Mouse (Mus musculus) hindbrain, embryonic 13.5 days (tissue): ENCODE measurements around the gene Gpc6. TPM values are rescaled to one million over a fixed set of nuclear protein-coding genes. Genes with fewer than 3 reads are reported as not detected.

ENCODE experiments used
- ATAC-seq: fragments of 200-750 bp; cut with Nextera tagmentation; 2 replicates; pipeline ENCODE4 v1.8.0; 2017; ENCODE audit warnings: moderate TSS enrichment; ENCODE audit not compliant: low FRiP score
- H3K27ac ChIP-seq: fragments of 300-500 bp; sonication (generic); 2 replicates; pipeline ENCODE4 v1.5.1; 2015; ENCODE audit warnings: inconsistent platforms, mild to moderate bottlenecking, moderate library complexity
- H3K27me3 ChIP-seq: fragments of 300-500 bp; sonication (generic); 2 replicates; pipeline ENCODE4 v1.6.1; 2015; ENCODE audit warnings: mild to moderate bottlenecking, inconsistent platforms
- H3K36me3 ChIP-seq: fragments of 300-500 bp; sonication (generic); 2 replicates; pipeline ENCODE4 v1.6.1; 2015; ENCODE audit warnings: mild to moderate bottlenecking, inconsistent platforms
- H3K4me1 ChIP-seq: fragments of 300-500 bp; sonication (generic); replicated peaks from 2 replicates; pipeline ENCODE4 v1.6.1; 2015; ENCODE audit warnings: inconsistent platforms
- H3K4me2 ChIP-seq: fragments of 300-500 bp; sonication (generic); 2 replicates; pipeline ENCODE4 v1.6.1; 2015; ENCODE audit warnings: inconsistent platforms, mild to moderate bottlenecking, moderate library complexity
- H3K4me3 ChIP-seq: fragments of 300-500 bp; sonication (generic); 2 replicates; pipeline ENCODE4 v1.5.1; 2015; ENCODE audit warnings: mild to moderate bottlenecking, inconsistent platforms
- H3K9ac ChIP-seq: fragments of 300-500 bp; sonication (generic); 2 replicates; pipeline ENCODE4 v1.6.1; 2015; ENCODE audit warnings: mild to moderate bottlenecking, inconsistent platforms
- H3K9me3 ChIP-seq: fragments of 300-500 bp; sonication (generic); 2 replicates; pipeline ENCODE4 v1.6.1; 2016; ENCODE audit warnings: inconsistent platforms
- WGBS: fragments of 180-500 bp; shearing (Covaris S2); methylation state at CpG from one replicate; pipeline ENCODE4 v1.1.7; 2015; 5-methylcytosine and 5-hydroxymethylcytosine counted together
- polyA plus RNA-seq: library from polyadenylated mRNA; unstranded; fragments of >200 nt; fragmentation: Nextera tagmentation; extraction: Ambion mirVana; gene quantifications from 2 replicates; pipeline ENCODE4 v1.2.1, GENCODE M21; 2015

Gene Gpc6
- polyA plus RNA-seq, 1 experiment from 2014 or later, result 20.8 TPM

- Histone ChIP-seq H3K9me3 (no peaks in the 10 kb centered on the region), H3K36me3 (no peaks in the 10 kb centered on the region), H3K4me2 (no peak overlapping the region), H3K27ac (no peak overlapping the region), H3K4me1 (no peaks in the 10 kb centered on the region), H3K27me3 (no peaks in the 10 kb centered on the region), H3K9ac (no peak overlapping the region), H3K4me3 (no peak overlapping the region)
- ATAC-seq, result no peak
- 87% methylated on average over 2 of the region's 2 CpGs for WGBS
Observed at GRCm38 (mm10) chr14:117296207-117296838, 371.2 kb downstream of the Gpc6 start.

DNA sequence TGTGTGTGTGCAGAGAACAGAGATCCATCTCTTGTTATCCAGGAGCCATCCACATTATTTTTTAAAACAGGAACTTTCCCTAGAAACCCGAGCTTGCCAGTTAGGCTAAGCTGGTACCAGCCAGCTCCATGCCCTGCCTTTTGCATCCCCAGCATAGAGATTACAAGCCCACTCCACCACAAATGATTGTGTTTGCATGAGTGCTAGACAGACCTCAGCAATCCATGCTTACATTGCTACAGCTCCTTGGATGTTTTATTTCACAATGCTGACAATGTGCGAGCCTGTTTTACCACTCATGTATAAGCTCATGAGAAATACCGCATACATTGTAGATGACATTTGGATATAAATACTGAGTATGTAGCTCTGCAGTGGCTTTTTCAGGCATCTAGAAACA is 375.9 kb downstream of the Gpc6 start:
- Histone ChIP-seq H3K4me2 (no peak overlapping the region), H3K9ac (no peak overlapping the region), H3K9me3 (no peaks in the 10 kb centered on the region), H3K27ac (no peak overlapping the region), H3K4me3 (no peak overlapping the region), H3K27me3 (no peaks in the 10 kb centered on the region), H3K36me3 (no peaks in the 10 kb centered on the region), H3K4me1 (peaks cover 4% of the 10 kb centered on the region)
- 87% methylated on average over 3 of the region's 3 CpGs for WGBS
- no peak for ATAC-seq

DNA sequence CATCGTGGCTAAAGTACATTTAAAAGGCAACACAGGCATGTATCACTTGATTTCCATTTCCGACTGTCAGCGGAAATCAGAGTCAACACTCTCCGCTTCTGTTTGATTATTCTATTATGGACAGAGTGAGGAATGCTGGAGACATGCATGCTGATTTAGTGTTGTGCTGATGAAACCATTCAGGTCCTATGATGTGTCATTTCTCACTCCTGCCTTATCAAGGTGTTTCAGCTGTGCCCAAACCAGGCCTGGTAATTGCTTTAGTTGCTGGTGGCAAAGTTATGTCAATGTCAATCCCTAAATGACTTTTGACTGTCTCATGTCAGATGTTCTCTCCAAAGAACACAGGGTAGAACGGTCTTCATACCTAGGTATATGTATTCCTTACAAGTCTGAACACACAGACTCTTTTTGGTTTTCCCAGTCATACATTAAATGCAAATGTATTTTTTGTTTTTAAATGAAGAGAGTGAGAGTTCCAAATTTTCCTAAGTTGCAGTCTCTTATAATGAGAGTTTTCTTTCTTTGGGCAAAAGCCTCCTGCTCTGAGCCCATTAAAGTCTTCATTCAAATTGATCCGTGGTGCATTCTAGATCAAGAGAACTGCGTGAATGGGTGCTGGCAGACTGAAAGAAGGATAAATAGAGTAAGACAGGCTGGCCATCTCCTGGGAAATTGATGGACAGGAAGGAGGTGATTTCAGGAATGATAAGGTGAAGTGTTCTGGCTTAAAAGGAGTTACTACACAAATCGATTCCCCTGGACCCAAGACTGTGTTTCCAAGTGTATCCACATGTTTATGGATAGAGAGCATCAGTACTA is 379.0 kb downstream of the Gpc6 start:
- Histone ChIP-seq H3K9ac (no peak overlapping the region), H3K27me3 (no peaks in the 10 kb centered on the region), H3K4me1 (peaks cover 4% of the 10 kb centered on the region), H3K36me3 (no peaks in the 10 kb centered on the region), H3K27ac (no peak overlapping the region), H3K4me3 (no peak overlapping the region), H3K9me3 (no peaks in the 10 kb centered on the region), H3K4me2 (no peak overlapping the region)
- no peak for ATAC-seq
- 56% methylated on average over 8 of the region's 8 CpGs for WGBS

- no peak overlapping the region for H3K27ac ChIP-seq
- H3K27me3 ChIP-seq, result no peaks in the 10 kb centered on the region
- WGBS, result 16% methylated on average over 2 of the region's 2 CpGs
- no peak overlapping the region for H3K9ac ChIP-seq
- no peaks in the 10 kb centered on the region for H3K9me3 ChIP-seq
- peaks cover 4% of the 10 kb centered on the region for H3K4me1 ChIP-seq
- no peak overlapping the region for H3K4me2 ChIP-seq
- ATAC-seq, result no peak
- H3K36me3 ChIP-seq, result no peaks in the 10 kb centered on the region
- no peak overlapping the region for H3K4me3 ChIP-seq
Observed at GRCm38 (mm10) chr14:117304723-117305010, 379.6 kb downstream of the Gpc6 start.

DNA sequence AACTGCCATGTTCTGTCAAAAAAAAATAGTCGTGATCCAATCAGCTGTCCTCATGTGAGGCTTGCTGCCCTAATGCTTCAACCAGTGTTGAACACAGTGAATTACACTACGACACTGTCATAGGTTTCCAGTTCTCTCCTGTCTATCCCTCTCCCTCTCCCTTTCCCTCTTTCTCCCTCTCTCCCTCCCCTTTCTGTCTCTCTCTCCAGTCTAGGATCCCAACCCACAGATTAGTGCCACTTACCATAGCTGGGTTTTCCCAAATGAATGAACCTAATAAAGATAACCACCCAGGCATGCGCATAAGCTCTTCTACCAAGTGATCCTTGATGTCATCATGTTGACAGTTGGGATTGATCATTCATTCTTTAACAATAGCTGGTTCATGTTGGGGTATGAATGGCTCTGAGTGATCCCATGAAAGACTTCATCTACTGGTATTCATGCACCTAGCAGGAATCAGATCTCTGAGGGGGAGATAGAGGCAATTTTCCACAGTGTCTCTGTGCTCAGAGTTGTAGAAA is 384.9 kb downstream of the Gpc6 start:
- no peaks in the 10 kb centered on the region for H3K27me3 ChIP-seq
- H3K4me2 ChIP-seq, result no peak overlapping the region
- no peak overlapping the region for H3K27ac ChIP-seq
- no peak for ATAC-seq
- no peak overlapping the region for H3K4me3 ChIP-seq
- H3K9ac ChIP-seq, result no peak overlapping the region
- no peaks in the 10 kb centered on the region for H3K4me1 ChIP-seq
- no peaks in the 10 kb centered on the region for H3K9me3 ChIP-seq
- 79% methylated on average over 3 of the region's 3 CpGs for WGBS
- H3K36me3 ChIP-seq, result no peaks in the 10 kb centered on the region

DNA sequence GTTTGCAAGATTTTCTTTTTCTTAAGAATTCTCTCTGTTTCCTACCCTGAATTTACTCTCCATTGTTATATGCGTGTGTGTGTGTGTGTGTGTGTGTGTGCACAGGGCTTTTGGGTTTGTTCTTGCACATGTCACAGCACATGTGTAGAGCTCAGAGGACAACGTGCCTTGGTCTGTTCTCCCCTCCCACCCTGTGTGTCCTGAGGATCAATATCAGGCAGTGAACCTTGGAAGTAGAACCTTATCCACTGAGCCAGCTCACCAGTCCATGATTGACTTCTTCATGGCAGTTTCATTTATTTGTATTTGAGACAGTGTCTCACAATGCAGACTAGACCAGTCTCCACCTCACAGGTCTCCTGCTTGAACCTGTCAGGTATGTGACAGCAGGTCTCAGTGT is 399.1 kb downstream of the Gpc6 start:
- no peaks in the 10 kb centered on the region for H3K9me3 ChIP-seq
- 77% methylated on average over 2 of the region's 2 CpGs for WGBS
- no peak overlapping the region for H3K4me2 ChIP-seq
- H3K4me3 ChIP-seq, result no peak overlapping the region
- H3K9ac ChIP-seq, result no peak overlapping the region
- H3K27ac ChIP-seq, result no peak overlapping the region
- no peaks in the 10 kb centered on the region for H3K36me3 ChIP-seq
- no peaks in the 10 kb centered on the region for H3K4me1 ChIP-seq
- H3K27me3 ChIP-seq, result no peaks in the 10 kb centered on the region
- no peak for ATAC-seq

GRCm38 (mm10) chr14:117332256-117332655 is 407.1 kb downstream of the Gpc6 start:
- H3K27me3 ChIP-seq, result no peaks in the 10 kb centered on the region
- H3K4me1 ChIP-seq, result 0 out of 2 replicates have a peak, but pooled peaks cover 3% of the 10 kb centered on the region
- H3K9ac ChIP-seq, result no peak overlapping the region
- no peaks in the 10 kb centered on the region for H3K9me3 ChIP-seq
- H3K36me3 ChIP-seq, result no peaks in the 10 kb centered on the region
- no peak overlapping the region for H3K4me2 ChIP-seq
- 80% methylated on average over 1 of the region's 1 CpGs for WGBS
- ATAC-seq, result no peak
- no peak overlapping the region for H3K27ac ChIP-seq
- H3K4me3 ChIP-seq, result no peak overlapping the region

- whole genome bisulfite sequencing, result 52% methylated on average over 1 of the region's 1 CpGs
- H3K4me3 ChIP-seq, result no peak overlapping the region
- 0 out of 2 replicates have a peak, but pooled peaks cover 3% of the 10 kb centered on the region for H3K4me1 ChIP-seq
- ATAC-seq, result no peak
- no peaks in the 10 kb centered on the region for H3K9me3 ChIP-seq
- no peaks in the 10 kb centered on the region for H3K27me3 ChIP-seq
- no peak overlapping the region for H3K4me2 ChIP-seq
- H3K36me3 ChIP-seq, result no peaks in the 10 kb centered on the region
- H3K9ac ChIP-seq, result no peak overlapping the region
- H3K27ac ChIP-seq, result no peak overlapping the region
Observed at GRCm38 (mm10) chr14:117337271-117337670, 412.2 kb downstream of the Gpc6 start.

- ATAC-seq, result no peak
Observed at GRCm38 (mm10) chr14:117340549-117340948, 415.4 kb downstream of the Gpc6 start.

GRCm38 (mm10) chr14:117344505-117344904 is 419.4 kb downstream of the Gpc6 start:
- H3K9ac ChIP-seq, result no peak overlapping the region
- no peak overlapping the region for H3K27ac ChIP-seq
- H3K36me3 ChIP-seq, result no peaks in the 10 kb centered on the region
- H3K27me3 ChIP-seq, result no peaks in the 10 kb centered on the region
- no peak overlapping the region for H3K4me2 ChIP-seq
- H3K4me3 ChIP-seq, result no peak overlapping the region
- H3K9me3 ChIP-seq, result no peaks in the 10 kb centered on the region
- H3K4me1 ChIP-seq, result 0 out of 2 replicates have a peak, but pooled peaks cover 4% of the 10 kb centered on the region
- whole genome bisulfite sequencing, result 53% methylated on average over 6 of the region's 6 CpGs
- ATAC-seq, result no peak

More at GRCm38 (mm10) chr14:117340549-117340948, 415.4 kb downstream of the Gpc6 start:
- Histone ChIP-seq H3K9me3 (no peaks in the 10 kb centered on the region), H3K27ac (no peak overlapping the region), H3K27me3 (no peaks in the 10 kb centered on the region), H3K4me3 (no peak overlapping the region), H3K4me2 (no peak overlapping the region), H3K4me1 (0 out of 2 replicates have a peak, but pooled peaks cover 7% of the 10 kb centered on the region), H3K9ac (no peak overlapping the region), H3K36me3 (no peaks in the 10 kb centered on the region)
- WGBS, result 79% methylated on average over 4 of the region's 4 CpGs

- no peaks in the 10 kb centered on the region for H3K27me3 ChIP-seq
- no peak overlapping the region for H3K4me2 ChIP-seq
- no peak overlapping the region for H3K27ac ChIP-seq
- 82% methylated on average over 6 of the region's 6 CpGs for WGBS
- H3K9me3 ChIP-seq, result no peaks in the 10 kb centered on the region
- ATAC-seq, result no peak
- no peaks in the 10 kb centered on the region for H3K36me3 ChIP-seq
- no peak overlapping the region for H3K9ac ChIP-seq
- no peak overlapping the region for H3K4me3 ChIP-seq
- H3K4me1 ChIP-seq, result 0 out of 2 replicates have a peak, but pooled peaks cover 4% of the 10 kb centered on the region
Observed at GRCm38 (mm10) chr14:117346372-117346885, 421.3 kb downstream of the Gpc6 start.

DNA sequence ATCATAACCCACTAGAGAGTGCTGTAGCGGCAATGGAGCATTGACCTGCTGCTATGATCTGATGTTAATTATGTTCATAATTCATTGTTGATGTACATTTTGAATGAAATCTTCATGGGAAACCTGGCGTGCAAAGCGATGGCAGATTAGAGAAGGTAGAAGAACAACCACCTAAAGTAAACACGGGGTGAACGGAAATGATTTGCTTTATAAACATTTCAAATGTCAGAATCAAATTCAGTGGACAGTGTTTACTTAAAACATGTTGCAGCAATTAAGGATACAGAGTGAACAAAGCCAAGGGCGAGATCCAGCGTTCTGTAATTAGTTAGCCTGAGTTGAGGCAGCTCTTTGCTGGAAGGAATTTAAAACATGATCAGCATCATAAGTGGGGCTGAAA is 426.2 kb downstream of the Gpc6 start:
- H3K4me1 ChIP-seq, result no peaks in the 10 kb centered on the region

More for the DNA sequence above, 426.2 kb downstream of the Gpc6 start:
- Histone ChIP-seq H3K9ac (no peak overlapping the region), H3K4me2 (no peak overlapping the region), H3K9me3 (no peaks in the 10 kb centered on the region), H3K27ac (no peak overlapping the region), H3K27me3 (no peaks in the 10 kb centered on the region), H3K4me3 (no peak overlapping the region), H3K36me3 (no peaks in the 10 kb centered on the region)
- no peak for ATAC-seq
- WGBS, result 74% methylated on average over 7 of the region's 7 CpGs
